Mouse (Mus musculus): Measurements from ENCODE around the gene Tubg2. TPM values are rescaled to one million over a fixed set of nuclear protein-coding genes. Genes with fewer than 3 reads are reported as not detected.

Gene Tubg2
- polyA plus RNA-seq, 1 experiment from 2014 or later = 7.3 TPM

- ATAC-seq (ENCODE audit: low FRiP score, low read depth) = no peak
- no peaks in the 10 kb centered on the region for H3K36me3 ChIP-seq
- peak overlapping the region; percentile 59 for H3K4me2 ChIP-seq (replicated peaks)
- H3K9me3 ChIP-seq = no peaks in the 10 kb centered on the region
- H3K4me1 ChIP-seq = peaks cover 55% of the 10 kb centered on the region
- H3K4me3 ChIP-seq = peak overlapping the region; percentile 33
- 0 out of 2 replicates have a peak overlapping the region, but pooled peaks have one; percentile 39 for H3K9ac ChIP-seq
- WGBS = 1% methylated on average over 25 of the region's 25 CpGs
- peaks cover 75% of the 10 kb centered on the region for H3K27me3 ChIP-seq
- no peak overlapping the region for H3K27ac ChIP-seq
Observed at GRCm38 (mm10) chr11:101176117-101176691, 20.5 kb downstream of the Tubg2 start.

GRCm38 (mm10) chr11:101176933-101177773 is 21.4 kb downstream of the Tubg2 start:
- peaks cover 50% of the 10 kb centered on the region for H3K4me1 ChIP-seq
- H3K4me3 ChIP-seq = peak overlapping the region; percentile 33; the same call in 1 of the 2 replicates
- H3K4me2 ChIP-seq (replicated peaks) = 0 out of 2 replicates have a peak overlapping the region, but pooled peaks have one; percentile 28
- no peak overlapping the region for H3K27ac ChIP-seq
- no peaks in the 10 kb centered on the region for H3K36me3 ChIP-seq
- peaks cover 78% of the 10 kb centered on the region for H3K27me3 ChIP-seq
- 27% methylated on average over 22 of the region's 22 CpGs for WGBS
- no peak overlapping the region for H3K9ac ChIP-seq
- ATAC-seq (ENCODE audit: low FRiP score, low read depth) = no peak
- H3K9me3 ChIP-seq = no peaks in the 10 kb centered on the region

GRCm38 (mm10) chr11:101178061-101179058 is 22.7 kb downstream of the Tubg2 start:
- WGBS = 50% methylated on average over 36 of the region's 36 CpGs
- Histone ChIP-seq H3K9me3 (no peaks in the 10 kb centered on the region), H3K9ac (no peak overlapping the region), H3K27ac (no peak overlapping the region), H3K4me2 (replicated peaks) (no peak overlapping the region), H3K36me3 (no peaks in the 10 kb centered on the region), H3K4me3 (no peak overlapping the region), H3K4me1 (peaks cover 40% of the 10 kb centered on the region), H3K27me3 (peaks cover 75% of the 10 kb centered on the region)
- ATAC-seq (ENCODE audit: low FRiP score, low read depth) = no peak

- peaks cover 65% of the 10 kb centered on the region for H3K27me3 ChIP-seq
- no peak for ATAC-seq (ENCODE audit: low FRiP score, low read depth)
- H3K4me2 ChIP-seq (replicated peaks) = no peak overlapping the region
- peaks cover 30% of the 10 kb centered on the region for H3K4me1 ChIP-seq
- H3K36me3 ChIP-seq = no peaks in the 10 kb centered on the region
- 81% methylated on average over 15 of the region's 15 CpGs for WGBS
- no peak overlapping the region for H3K4me3 ChIP-seq
- H3K9me3 ChIP-seq = no peaks in the 10 kb centered on the region
- no peak overlapping the region for H3K27ac ChIP-seq
- no peak overlapping the region for H3K9ac ChIP-seq
Observed at GRCm38 (mm10) chr11:101179306-101179705, 23.6 kb downstream of the Tubg2 start.

- Histone ChIP-seq H3K27ac (no peak overlapping the region), H3K27me3 (peaks cover 56% of the 10 kb centered on the region), H3K4me2 (replicated peaks) (no peak overlapping the region), H3K4me1 (peaks cover 22% of the 10 kb centered on the region), H3K9me3 (no peaks in the 10 kb centered on the region), H3K9ac (no peak overlapping the region), H3K4me3 (no peak overlapping the region), H3K36me3 (no peaks in the 10 kb centered on the region)
- 66% methylated on average over 17 of the region's 17 CpGs for WGBS
- no peak for ATAC-seq (ENCODE audit: low FRiP score, low read depth)
Observed at GRCm38 (mm10) chr11:101180261-101180660, 24.6 kb downstream of the Tubg2 start.

- H3K4me2 ChIP-seq (replicated peaks) = no peak overlapping the region
- H3K27ac ChIP-seq = no peak overlapping the region
- 42% methylated on average over 10 of the region's 10 CpGs for whole genome bisulfite sequencing
- peaks cover 16% of the 10 kb centered on the region for H3K4me1 ChIP-seq
- no peak for ATAC-seq (ENCODE audit: low FRiP score, low read depth)
- H3K36me3 ChIP-seq = no peaks in the 10 kb centered on the region
- H3K27me3 ChIP-seq = peaks cover 47% of the 10 kb centered on the region
- H3K4me3 ChIP-seq = no peak overlapping the region
- no peaks in the 10 kb centered on the region for H3K9me3 ChIP-seq
- no peak overlapping the region for H3K9ac ChIP-seq
Observed at GRCm38 (mm10) chr11:101180846-101181740, 25.4 kb downstream of the Tubg2 start.

- Histone ChIP-seq H3K9me3 (no peaks in the 10 kb centered on the region), H3K27me3 (peaks cover 39% of the 10 kb centered on the region), H3K9ac (no peak overlapping the region), H3K4me3 (no peak overlapping the region), H3K4me1 (peaks cover 7% of the 10 kb centered on the region; the same call in 1 of the 2 replicates), H3K4me2 (replicated peaks) (no peak overlapping the region), H3K36me3 (no peaks in the 10 kb centered on the region), H3K27ac (no peak overlapping the region)
- WGBS = 91% methylated on average over 11 of the region's 11 CpGs
- ATAC-seq (ENCODE audit: low FRiP score, low read depth) = no peak
Observed at GRCm38 (mm10) chr11:101181961-101182360, 26.3 kb downstream of the Tubg2 start.

- no peak overlapping the region for H3K27ac ChIP-seq
- H3K4me2 ChIP-seq (replicated peaks) = no peak overlapping the region
- 75% methylated on average over 14 of the region's 14 CpGs for WGBS
- H3K27me3 ChIP-seq = peaks cover 29% of the 10 kb centered on the region
- H3K36me3 ChIP-seq = no peaks in the 10 kb centered on the region
- H3K4me3 ChIP-seq = no peak overlapping the region
- peak overlapping the region; percentile 39; the same call in 1 of the 2 replicates for H3K9ac ChIP-seq
- ATAC-seq (ENCODE audit: low FRiP score, low read depth) = no peak
- no peaks in the 10 kb centered on the region for H3K9me3 ChIP-seq
- 0 out of 2 replicates have a peak, but pooled peaks cover 3% of the 10 kb centered on the region for H3K4me1 ChIP-seq
Observed at GRCm38 (mm10) chr11:101182771-101183517, 27.2 kb downstream of the Tubg2 start.

- H3K4me2 ChIP-seq (replicated peaks) = no peak overlapping the region
- 78% methylated on average over 12 of the region's 12 CpGs for WGBS
- no peak overlapping the region for H3K9ac ChIP-seq
- H3K27me3 ChIP-seq = peaks cover 10% of the 10 kb centered on the region
- ATAC-seq (ENCODE audit: low FRiP score, low read depth) = no peak
- H3K27ac ChIP-seq = no peak overlapping the region
- no peaks in the 10 kb centered on the region for H3K9me3 ChIP-seq
- H3K4me1 ChIP-seq = peaks cover 10% of the 10 kb centered on the region
- H3K4me3 ChIP-seq = no peak overlapping the region
- no peaks in the 10 kb centered on the region for H3K36me3 ChIP-seq
Observed at GRCm38 (mm10) chr11:101184984-101185383, 29.3 kb downstream of the Tubg2 start.

- Histone ChIP-seq H3K9ac (no peak overlapping the region), H3K27me3 (peaks cover 7% of the 10 kb centered on the region), H3K9me3 (no peaks in the 10 kb centered on the region), H3K4me2 (replicated peaks) (no peak overlapping the region), H3K27ac (no peak overlapping the region), H3K4me1 (peaks cover 15% of the 10 kb centered on the region), H3K36me3 (no peaks in the 10 kb centered on the region), H3K4me3 (no peak overlapping the region)
- ATAC-seq (ENCODE audit: low FRiP score, low read depth) = no peak
- 92% methylated on average over 4 of the region's 4 CpGs for WGBS
Observed at GRCm38 (mm10) chr11:101185441-101185840, 29.7 kb downstream of the Tubg2 start.
